Mouse (Mus musculus): ENCODE measurements around the gene Dph3.

GRCm38 (mm10) chr14:32093018-32093417, 7.5 kb upstream of the Dph3 start:
- TF ChIP-seq CTCF (IDR thresholded peaks at IDR 0.05; ENCODE audit: low read depth, low read length), result no peak
- TF ChIP-seq POLR2A (IDR thresholded peaks at IDR 0.05; ENCODE audit: borderline replicate concordance, low read depth, low read length), result no peak

Measured in bone marrow macrophage, adult 2 months (primary cell).